Mouse (Mus musculus): ENCODE measurements at regions not wholly inside any gene's neighbourhood (a gene's known extent, or its start where the extent isn't known, plus 50 kb on each side); places are given as distances from the start of the nearest gene placed in this dataset.
A peak's percentile ranks its signal among the peaks of the same experiment; 100 is the strongest.
"Not testable (repeated sequence)": the region's sequence is repeated elsewhere in the genome, so short reads cannot be mapped to it uniquely, and the experiment has no call there.

DNA sequence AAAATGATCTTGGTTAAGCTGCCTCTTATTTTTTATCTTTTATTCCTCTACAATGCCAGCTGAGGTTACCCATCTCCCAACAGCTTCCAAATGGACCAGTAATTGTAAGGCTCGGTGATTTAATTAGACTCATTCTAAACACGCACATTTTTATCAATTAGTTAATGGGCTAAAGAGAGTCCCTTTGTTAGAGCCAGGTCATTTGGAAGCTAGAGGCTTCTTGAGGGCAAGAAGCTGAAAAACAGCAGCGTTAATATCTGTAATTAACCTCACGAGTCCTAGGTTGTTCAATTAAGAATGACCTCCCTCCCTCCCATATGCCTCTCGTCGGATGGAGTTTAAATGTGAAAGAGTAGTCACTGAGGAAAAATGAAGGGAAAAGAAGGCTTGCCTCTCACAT is 66.5 kb downstream of the Otx2 start:
- no peak for DNase-seq (ENCODE audit: low read depth, low spot score)

DNA sequence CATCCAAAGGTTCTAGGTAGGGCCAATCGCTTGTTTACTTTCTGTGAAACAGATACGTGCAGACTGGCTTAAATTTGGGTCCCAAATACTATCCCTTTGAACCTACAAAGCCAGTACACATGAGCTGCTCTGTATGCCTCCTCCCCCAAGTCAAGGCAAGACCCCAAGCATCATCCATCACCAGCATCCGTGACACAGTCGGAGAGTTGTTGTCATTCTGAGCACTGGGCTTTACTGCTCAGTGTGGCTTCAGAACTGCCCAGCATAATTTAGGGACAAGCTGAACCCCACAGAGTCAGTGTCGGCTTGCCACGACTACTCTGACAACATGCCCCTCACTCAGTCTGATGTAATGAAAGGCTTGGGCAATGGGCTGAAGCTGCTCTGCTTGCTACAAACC is 70.1 kb downstream of the Otx2 start:
- no peak for DNase-seq (ENCODE audit: low read depth, low spot score)

DNA sequence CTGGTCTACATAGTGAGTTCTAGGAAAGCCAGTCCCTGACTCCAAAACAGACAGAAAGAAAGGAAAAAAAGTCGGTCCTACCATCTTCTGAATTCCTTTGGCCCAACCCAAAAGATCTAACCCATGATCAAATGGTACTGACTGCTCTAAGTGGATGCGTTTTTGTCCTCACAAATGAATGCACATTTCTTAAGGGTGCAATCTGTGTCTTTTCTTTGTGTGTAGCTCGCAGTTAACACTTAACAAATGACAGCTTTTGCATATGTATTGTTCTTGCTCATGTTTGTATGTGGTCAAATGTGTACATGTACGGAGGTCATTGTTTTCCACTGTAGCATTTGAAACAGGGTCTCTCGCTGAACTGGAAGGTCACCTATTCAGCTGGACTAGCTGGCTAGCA is 79.3 kb downstream of the Otx2 start:
- peak; percentile 45 for DNase-seq (ENCODE audit: low read depth, low spot score)

DNA sequence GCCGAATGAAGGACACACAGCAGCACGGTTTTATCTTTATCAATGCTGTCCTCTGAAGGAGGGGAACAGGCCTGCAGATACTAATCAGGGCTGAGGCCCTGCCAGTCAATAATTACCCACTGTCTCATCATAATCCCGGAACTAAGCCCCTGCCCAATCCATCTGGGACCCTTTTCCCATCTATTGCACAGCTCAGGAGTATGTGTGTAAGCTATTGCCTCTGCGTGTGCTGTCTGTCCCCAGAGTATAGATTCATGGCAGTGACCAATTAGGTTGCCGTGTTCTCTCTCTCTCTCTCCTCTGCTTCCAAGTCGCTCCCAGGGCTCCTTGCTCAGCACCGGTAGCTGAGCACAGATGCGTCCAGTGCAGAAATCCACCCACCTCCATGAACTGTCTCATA is 80.3 kb downstream of the Otx2 start:
- DNase-seq (ENCODE audit: low read depth, low spot score): no peak

DNA sequence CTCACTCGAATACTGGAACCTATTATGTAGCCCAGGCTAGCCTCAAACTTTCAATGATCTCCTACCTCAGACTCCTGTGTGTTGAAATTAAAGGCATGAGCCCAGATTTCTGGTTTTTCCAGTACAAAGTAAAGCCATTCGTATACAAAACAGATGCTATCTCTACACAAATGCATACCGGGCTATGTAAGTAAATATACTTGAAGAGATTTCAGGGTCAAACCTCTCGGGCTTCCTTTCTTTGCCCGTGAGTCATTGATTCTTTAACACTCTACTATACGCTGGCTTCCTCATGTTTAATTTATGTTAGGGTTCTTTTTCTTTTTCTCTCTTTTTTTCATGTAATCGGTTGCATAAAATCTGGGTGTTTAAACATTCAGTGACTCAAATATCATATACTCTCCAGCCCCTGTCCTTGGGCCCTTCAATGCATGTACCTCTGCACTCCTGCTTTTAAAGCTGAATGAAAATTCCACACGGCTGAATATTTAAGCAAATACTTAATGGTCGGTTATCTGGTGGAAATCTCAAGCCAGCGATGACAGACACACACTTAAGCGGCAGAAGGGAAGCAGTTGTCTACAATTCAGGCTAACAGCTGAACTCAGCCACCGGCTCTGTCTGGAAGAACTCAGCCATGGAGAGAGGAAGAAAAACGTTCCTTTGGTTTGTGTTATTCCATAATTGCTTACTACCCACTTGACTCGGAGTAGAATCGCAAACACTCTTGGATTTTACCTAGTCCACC is 82.0 kb downstream of the Otx2 start:
- no peak for DNase-seq (ENCODE audit: low read depth, low spot score)

DNA sequence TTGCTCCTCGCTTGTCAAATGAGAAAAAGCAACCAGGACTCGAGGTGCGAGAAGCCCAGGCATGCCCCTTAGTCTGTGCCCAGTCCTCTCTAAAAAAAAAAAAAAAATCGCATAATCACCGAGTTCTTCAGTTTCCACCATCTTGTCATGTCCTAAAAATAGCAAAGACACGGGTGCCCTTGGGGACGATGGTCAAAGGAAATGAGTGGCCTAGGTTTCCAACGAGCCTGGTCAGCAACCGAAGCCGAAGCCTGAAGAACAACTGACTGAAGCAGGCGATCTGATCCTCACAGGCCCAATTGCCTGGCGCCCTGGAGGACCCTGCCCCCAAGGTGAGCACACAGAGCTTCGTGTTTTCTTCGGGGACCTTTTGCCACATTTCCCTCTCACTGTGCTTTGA is 83.2 kb downstream of the Otx2 start:
- peak; percentile 34 for DNase-seq (ENCODE audit: low read depth, low spot score)

DNA sequence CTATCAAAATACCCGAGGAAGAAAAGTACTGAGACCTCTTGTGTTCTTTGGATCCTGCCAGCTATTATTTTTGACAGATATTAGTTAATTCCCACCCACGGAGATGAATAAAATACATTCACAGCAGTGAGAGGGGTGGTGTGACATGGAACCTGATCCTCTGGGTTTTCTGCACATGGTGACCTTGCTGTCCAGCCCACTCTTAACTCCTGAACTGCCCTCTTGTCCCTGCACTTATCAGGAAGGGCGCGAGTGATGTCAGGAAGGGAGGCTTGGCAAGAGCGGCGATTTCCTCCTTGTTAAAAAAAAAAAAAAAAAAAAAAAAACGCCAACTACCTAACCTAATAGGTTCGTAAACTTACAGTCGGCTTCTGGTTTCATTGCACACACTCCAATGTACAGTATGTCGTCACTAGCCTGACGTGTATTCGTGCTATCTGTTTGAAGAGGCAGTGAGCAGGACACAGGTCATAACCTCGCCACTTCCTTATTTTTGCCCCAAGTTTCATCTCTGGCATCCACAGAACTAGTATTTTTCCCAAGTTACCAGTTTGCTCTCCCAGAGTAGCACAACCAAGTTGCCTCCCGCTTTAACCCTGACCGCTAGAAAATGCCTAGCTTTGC is 83.8 kb downstream of the Otx2 start:
- DNase-seq (ENCODE audit: low read depth, low spot score): peak; percentile 17

DNA sequence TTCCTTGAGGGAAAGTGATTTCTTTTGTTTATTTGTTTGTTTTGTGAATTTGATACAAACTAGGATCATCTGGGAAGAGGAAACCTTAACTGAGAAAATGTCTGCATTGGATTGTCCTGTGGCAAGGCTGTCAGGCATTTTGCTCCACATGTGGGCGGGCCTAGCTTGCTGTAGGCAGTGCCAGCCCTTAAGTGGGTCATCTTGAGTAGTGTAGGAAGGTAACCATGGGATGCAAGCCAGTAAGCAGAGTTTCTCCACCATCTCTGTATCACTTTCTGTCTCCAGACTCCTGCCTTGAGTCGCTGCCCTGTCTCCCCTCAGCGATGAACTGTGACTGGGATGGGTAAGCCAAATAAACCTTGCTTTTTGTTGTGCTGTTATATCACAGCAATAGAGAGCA is 87.8 kb downstream of the Otx2 start:
- DNase-seq (ENCODE audit: low read depth, low spot score): no peak

DNA sequence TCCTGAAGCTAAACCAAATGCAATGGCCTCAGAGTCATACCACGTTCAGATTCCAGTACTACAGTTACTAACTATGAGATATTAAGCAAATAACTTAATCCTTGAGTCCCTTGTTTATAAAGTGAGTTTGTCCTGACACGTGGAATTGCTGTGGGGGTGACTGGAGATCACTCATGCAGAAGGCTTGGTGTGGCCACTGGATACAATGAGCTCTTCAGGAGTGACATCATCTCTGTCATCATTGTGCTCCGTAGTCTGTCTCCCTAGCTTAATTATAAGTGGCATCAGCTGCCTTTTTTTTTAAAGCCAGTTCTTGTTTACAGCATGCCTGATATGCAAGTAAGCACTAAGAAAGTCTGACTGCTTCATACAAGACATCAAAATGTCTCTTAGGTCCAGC is 89.0 kb downstream of the Otx2 start:
- DNase-seq (ENCODE audit: low read depth, low spot score): no peak

DNA sequence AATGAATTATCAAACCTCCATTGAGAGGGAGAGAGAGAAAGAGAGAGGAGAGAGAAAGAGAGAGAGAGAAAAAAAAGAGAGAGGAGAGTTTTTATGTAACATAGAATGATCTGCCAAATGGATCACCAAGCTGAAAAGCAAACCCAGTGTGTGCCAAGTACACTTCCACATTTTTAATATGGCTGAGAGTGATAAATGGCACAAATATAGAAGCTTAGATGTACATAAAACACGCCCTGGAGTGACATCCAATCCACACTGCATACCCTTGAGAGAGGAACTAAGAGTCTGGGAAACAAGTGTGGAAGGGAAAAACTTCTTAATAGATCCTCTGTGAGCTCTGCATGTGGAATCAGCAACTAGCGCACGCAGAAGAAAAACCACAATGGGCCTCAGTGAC is 90.1 kb downstream of the Otx2 start:
- DNase-seq (ENCODE audit: low read depth, low spot score): no peak

DNA sequence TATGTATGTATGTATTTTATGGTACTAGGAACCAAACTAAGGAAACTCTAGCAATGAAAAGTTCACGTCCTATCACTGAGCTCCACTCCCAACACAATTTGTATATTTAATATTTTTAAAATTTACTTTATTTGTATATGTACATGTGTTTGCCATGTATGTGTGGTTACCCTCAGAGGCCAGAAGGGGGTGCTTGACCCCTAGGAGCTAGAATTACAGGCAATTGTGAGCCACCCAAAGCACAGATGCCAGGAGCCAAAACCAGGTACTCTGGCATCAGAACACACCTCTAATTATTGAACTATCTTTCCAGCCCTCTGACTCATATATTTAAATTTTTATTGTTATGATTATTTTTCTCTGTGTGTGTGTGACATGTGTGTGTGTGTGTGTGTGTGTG is 91.5 kb downstream of the Otx2 start:
- peak; percentile 33 for DNase-seq (ENCODE audit: low read depth, low spot score)

DNA sequence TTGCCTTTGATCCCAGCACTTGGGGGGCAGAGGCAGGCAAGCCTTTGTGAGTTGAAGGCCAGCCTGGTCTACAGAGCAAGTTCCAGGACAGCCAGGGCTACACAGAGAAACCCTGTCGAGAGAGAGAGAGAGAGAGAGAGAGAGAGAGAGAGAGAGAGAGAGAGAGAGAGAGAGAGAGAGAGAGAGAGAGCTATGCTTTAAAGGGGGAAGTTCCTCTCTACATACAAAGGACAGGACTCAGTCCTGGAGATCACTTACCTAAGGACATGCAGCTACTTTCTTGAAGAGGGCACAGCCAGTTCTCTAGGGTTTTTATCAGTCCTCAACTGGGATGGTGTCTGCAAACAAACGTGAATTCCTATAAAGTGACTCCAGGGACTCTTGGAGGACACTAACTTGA is 92.3 kb downstream of the Otx2 start:
- DNase-seq (ENCODE audit: low read depth, low spot score): not testable (repeated sequence)

DNA sequence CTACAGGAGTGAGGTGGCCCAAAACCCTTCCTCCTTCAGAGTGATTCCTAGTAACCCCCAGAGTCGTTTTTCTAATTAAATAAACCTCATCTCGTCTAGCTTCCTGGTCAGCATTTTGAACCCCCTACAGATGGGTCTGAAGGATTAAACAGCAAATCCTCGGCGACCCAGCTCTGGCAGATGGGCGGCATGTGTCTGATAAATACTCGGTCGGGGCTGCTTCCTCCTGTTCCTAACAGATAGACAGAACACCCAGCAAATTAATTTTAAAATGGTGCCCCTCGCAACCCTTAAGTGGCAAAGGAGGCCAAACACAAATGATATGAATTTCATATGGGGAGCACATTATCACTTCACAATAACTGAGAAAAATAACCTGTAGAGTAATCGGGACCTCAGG is 93.2 kb downstream of the Otx2 start:
- no peak for DNase-seq (ENCODE audit: low read depth, low spot score)

DNA sequence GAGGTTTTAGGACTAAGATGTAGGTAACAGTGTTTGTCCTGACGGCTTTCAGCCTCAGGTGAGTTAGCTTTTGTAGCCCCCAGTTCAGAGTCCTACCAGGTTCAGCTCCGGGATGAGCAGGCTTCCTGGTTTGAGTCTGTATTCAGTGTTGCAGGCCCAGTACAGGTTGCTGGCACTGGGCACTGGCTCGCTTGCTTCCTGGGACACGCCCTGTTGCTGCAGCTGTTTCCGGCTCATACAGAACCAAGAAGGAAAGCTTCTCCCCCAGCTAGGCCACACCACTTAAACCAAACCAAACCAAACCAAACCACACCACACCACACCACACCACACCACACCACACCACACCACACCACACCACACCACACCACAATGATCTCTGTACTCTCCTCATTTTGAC is 93.6 kb downstream of the Otx2 start:
- DNase-seq (ENCODE audit: low read depth, low spot score): no peak

All from ES-CJ7 (cell line).